Mouse (Mus musculus) myocyte (in vitro differentiated cells): ENCODE data around the gene Iglon5.

ENCODE experiments used
- CEBPB ChIP-seq: IDR thresholded peaks from 2 replicates; pipeline ENCODE4 v1.6.1; 2011; ENCODE audit warnings: mild to moderate bottlenecking, moderate library complexity; ENCODE audit not compliant: poor library complexity, insufficient read depth, severe bottlenecking
- E2F4 ChIP-seq: IDR thresholded peaks from one replicate; pipeline ENCODE4 v1.6.1; 2011; ENCODE audit warnings: mild to moderate bottlenecking, control low read depth, moderate library complexity; ENCODE audit not compliant: insufficient read depth
- MAX ChIP-seq: IDR thresholded peaks from one replicate; pipeline ENCODE4 v1.6.1; 2011; ENCODE audit warnings: low read depth, mild to moderate bottlenecking, control low read depth
- MYOD1 ChIP-seq, 3 experiments: IDR thresholded peaks; one replicate each; pipeline ENCODE4 v1.6.1; 2011; ENCODE audit warnings: control low read depth in 2 of 3, low read depth in 2 of 3, mild to moderate bottlenecking in 2 of 3, moderate library complexity in 1 of 3; ENCODE audit not compliant: insufficient read length in 2 of 3, control insufficient read depth in 1 of 3
- MYOG ChIP-seq, 3 experiments: IDR thresholded peaks; one replicate each; pipeline ENCODE4 v1.6.1; 2011; ENCODE audit warnings: control low read depth in 2 of 3, low read depth in 2 of 3, mild to moderate bottlenecking in 2 of 3; ENCODE audit not compliant: insufficient read length in 2 of 3, control insufficient read depth in 1 of 3, insufficient read depth in 1 of 3
- POLR2A ChIP-seq: IDR thresholded peaks from one replicate; pipeline ENCODE4 v1.6.1; 2011; ENCODE audit warnings: low read depth, mild to moderate bottlenecking, control low read depth, moderate library complexity; ENCODE audit not compliant: insufficient read length
- POLR2AphosphoS2 ChIP-seq: IDR thresholded peaks from one replicate; pipeline ENCODE4 v1.6.1; 2011; ENCODE audit warnings: low read depth, control low read depth; ENCODE audit not compliant: insufficient read length
- REST ChIP-seq: IDR thresholded peaks from one replicate; pipeline ENCODE4 v1.6.1; 2011; ENCODE audit warnings: mild to moderate bottlenecking, control low read depth, moderate library complexity; ENCODE audit not compliant: insufficient read depth, insufficient read length
- SRF ChIP-seq: IDR thresholded peaks from one replicate; pipeline ENCODE4 v1.6.1; 2011; ENCODE audit warnings: low read depth; ENCODE audit not compliant: control insufficient read depth, insufficient read length
- TCF12 ChIP-seq: IDR thresholded peaks from one replicate; pipeline ENCODE4 v1.6.1; 2011; ENCODE audit warnings: mild to moderate bottlenecking, control low read depth; ENCODE audit not compliant: poor library complexity, insufficient read depth, severe bottlenecking
- TCF3 ChIP-seq: IDR thresholded peaks from one replicate; pipeline ENCODE4 v1.6.1; 2011; ENCODE audit warnings: low read depth, control low read depth; ENCODE audit not compliant: insufficient read length
- USF1 ChIP-seq: IDR thresholded peaks from one replicate; pipeline ENCODE4 v1.6.1; 2011; ENCODE audit warnings: low read depth, mild to moderate bottlenecking, control low read depth, moderate library complexity

DNA sequence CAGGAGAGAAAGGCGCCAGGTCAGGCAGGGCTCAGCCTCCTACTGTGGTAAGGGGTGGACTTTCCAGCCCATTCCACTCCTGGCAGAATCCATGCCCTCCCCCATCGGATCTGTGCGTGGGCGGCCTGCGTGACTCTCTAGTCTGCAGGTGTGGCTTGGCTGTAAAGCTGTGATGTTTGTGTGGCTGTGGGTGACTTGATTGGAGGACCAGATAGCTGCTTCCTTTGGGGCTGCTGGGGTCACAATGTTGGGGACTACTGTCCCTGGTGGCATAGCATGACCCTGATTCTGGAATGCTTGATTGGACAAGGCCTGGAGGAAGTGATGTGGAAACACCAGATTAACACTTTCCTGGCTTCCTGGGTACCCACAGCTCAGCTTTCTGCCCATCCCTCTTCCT is 1.2 kb downstream of the Iglon5 start:
- no peak for TF ChIP-seq POLR2A
- TF ChIP-seq POLR2AphosphoS2: no peak
- TF ChIP-seq E2F4: no peak
- TF ChIP-seq TCF12: no peak
- TF ChIP-seq USF1: no peak
- no peak for TF ChIP-seq MYOD1 (IDR thresholded peaks at IDR 0.05; ENCODE audit: control insufficient read depth in 1 of 3, insufficient read length in 2 of 3, low read depth in 2 of 3)
- TF ChIP-seq CEBPB: no peak
- TF ChIP-seq MYOG (IDR thresholded peaks at IDR 0.05; ENCODE audit: control insufficient read depth in 1 of 3, insufficient read depth in 1 of 3, insufficient read length in 2 of 3, low read depth in 2 of 3): no peak
- no peak for TF ChIP-seq MAX
- no peak for TF ChIP-seq SRF
- no peak for TF ChIP-seq TCF3
- no peak for TF ChIP-seq REST
